Mouse (Mus musculus): ENCODE data around the gene Wdr77. TPM values are rescaled to one million over a fixed set of nuclear protein-coding genes. Genes with fewer than 3 reads are reported as not detected.

Wdr77 gene
- total and polyA plus RNA-seq, 2 experiments from 2014 or later, result 64.8 to 77.7 TPM

DNA sequence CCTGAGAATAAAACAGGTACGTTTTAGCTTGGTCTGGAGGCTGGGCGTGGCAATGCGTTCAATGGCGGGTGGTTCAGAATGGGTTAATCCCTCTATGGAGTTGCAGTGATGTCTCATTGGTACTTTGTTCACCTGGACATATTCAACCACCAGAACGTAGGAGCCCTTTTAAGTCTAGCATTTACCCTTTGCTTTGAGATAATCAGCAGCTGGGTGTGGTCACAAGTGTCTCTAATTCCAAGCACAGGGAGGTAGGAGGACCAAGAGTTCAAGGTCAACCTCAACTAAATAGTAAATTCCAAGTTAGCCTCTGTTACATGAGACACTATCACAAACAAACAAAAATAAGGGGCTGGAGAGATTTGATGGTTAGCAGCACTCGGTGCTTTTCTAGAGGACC is 30.4 kb upstream of the Wdr77 start:
- DNase-seq (no peak), ATAC-seq (no peak)
- no peak for TF ChIP-seq CTCF (IDR thresholded peaks at IDR 0.05; ENCODE audit: low read depth)
- no peaks in the 10 kb centered on the region for H3K4me1 ChIP-seq (ENCODE audit: insufficient read depth)
- no peak overlapping the region for H3K9ac ChIP-seq
- no peaks in the 10 kb centered on the region for H3K27me3 ChIP-seq (ENCODE audit: insufficient read depth, low read length)
- H3K27ac ChIP-seq (ENCODE audit: low read depth, low read length), result no peak overlapping the region
- H3K4me3 ChIP-seq (ENCODE audit: low read depth, low read length), result no peak overlapping the region
- WGBS, result 88% methylated on average over 6 of the region's 6 CpGs
- H3K36me3 ChIP-seq (ENCODE audit: insufficient read depth), result no peaks in the 10 kb centered on the region
- H3K4me2 ChIP-seq (ENCODE audit: low read depth), result no peak overlapping the region
- H3K9me3 ChIP-seq (ENCODE audit: low read length), result no peaks in the 10 kb centered on the region

DNA sequence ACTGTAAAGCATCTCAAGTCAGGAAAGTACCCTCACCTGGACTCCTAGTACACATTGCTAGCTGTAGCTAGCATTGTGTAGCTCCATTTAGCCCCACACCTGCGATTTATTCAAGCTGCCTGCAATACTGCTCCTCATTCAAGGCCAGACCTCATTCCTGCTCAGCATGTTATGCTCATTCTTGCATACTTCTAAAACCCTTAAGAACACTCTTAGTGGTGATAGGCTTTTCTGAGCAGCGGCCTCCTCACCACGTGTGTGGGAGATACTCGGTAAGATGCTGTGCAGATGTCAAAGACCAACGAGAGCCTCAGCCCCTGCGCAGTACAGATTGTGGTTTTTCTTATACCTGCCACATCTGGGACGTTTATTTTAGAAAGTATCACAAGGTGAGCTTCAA is 29.3 kb upstream of the Wdr77 start:
- WGBS, result 87% methylated on average over 7 of the region's 7 CpGs
- Histone ChIP-seq H3K4me2 (ENCODE audit: low read depth) (no peak overlapping the region), H3K9me3 (ENCODE audit: low read length) (no peaks in the 10 kb centered on the region), H3K4me3 (ENCODE audit: low read depth, low read length) (no peak overlapping the region), H3K27ac (ENCODE audit: low read depth, low read length) (no peak overlapping the region), H3K27me3 (ENCODE audit: insufficient read depth, low read length) (no peaks in the 10 kb centered on the region), H3K9ac (no peak overlapping the region), H3K4me1 (ENCODE audit: insufficient read depth) (no peaks in the 10 kb centered on the region), H3K36me3 (ENCODE audit: insufficient read depth) (no peaks in the 10 kb centered on the region)
- DNase-seq (no peak), ATAC-seq (no peak)
- TF ChIP-seq CTCF (IDR thresholded peaks at IDR 0.05; ENCODE audit: low read depth), result no peak

DNA sequence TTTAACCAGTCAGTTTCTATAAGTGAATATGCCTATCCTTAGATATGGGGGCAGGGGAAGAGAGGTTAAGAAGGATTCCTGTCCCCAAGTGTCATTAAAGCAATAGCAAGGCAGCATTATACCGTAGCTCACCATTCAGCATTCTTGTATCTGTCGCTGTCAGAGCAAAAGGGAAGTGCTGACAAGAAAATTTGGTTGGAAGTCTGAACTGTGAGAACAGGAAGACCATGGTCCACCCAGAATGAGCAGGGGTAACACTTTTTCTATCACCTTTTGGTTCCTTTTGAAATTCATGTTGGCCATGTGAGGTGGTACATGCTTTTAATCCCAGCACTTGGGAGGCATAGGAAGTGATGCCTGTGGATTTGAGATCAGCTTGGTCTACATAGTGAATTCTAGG is 28.1 kb upstream of the Wdr77 start:
- ATAC-seq (no peak), DNase-seq (no peak)
- Histone ChIP-seq H3K4me2 (ENCODE audit: low read depth) (no peak overlapping the region), H3K4me3 (ENCODE audit: low read depth, low read length) (no peak overlapping the region), H3K27me3 (ENCODE audit: insufficient read depth, low read length) (no peaks in the 10 kb centered on the region), H3K4me1 (ENCODE audit: insufficient read depth) (no peaks in the 10 kb centered on the region), H3K27ac (ENCODE audit: low read depth, low read length) (no peak overlapping the region), H3K9ac (no peak overlapping the region), H3K36me3 (ENCODE audit: insufficient read depth) (no peaks in the 10 kb centered on the region), H3K9me3 (ENCODE audit: low read length) (no peaks in the 10 kb centered on the region)
- no peak for TF ChIP-seq CTCF (IDR thresholded peaks at IDR 0.05; ENCODE audit: low read depth)
- 90% methylated on average over 2 of the region's 2 CpGs for WGBS

DNA sequence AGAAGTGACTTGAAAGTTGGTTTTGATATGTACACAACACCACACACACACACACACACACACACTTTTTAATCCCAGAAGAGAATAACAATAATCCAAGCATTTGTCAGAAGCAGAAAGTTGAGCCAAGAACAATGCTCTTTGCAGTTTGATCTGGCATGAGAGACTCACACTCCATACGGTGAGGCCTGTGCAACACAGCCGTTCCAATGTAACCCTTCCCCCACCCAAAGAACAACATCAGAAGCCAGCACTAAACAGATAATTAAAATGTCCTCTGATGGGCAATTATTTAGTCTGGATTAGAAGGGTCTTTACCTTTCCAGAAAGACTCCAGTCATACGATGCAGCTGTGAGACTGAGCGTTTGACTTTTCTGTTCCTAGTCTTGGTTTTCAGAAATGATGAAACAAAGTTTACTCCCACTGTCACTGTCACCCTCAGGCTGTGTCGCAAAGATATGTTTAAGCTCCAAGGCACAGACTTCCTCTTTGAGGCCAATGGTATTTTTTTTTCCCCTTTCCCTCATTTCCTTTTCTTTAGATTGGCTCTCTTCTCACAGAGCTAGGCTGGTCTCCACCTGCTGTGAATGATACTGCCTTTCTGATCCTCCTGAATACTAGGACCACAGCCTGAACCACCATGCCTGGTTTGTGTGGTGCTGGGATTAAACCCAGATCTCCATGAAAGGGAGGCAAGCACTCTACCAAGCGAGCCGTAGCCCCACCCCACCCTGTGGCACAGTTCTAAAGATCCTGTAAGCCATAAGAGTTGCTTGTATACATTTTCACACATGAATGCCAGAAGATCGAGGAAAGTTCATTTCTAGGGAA is 26.7 kb upstream of the Wdr77 start, which contains the start of gene I830077J02Rik:
TSS of gene I830077J02Rik (minus strand) at position 425 of the 832 bp plus-strand sequence.
- Histone ChIP-seq H3K4me3 (ENCODE audit: low read depth, low read length) (no peak within 1 kb of the TSS), H3K9me3 (ENCODE audit: low read length) (no peaks in the 10 kb centered on the region), H3K4me2 (ENCODE audit: low read depth) (no peak within 1 kb of the TSS), H3K27ac (ENCODE audit: low read depth, low read length) (no peak within 1 kb of the TSS), H3K9ac (no peak within 1 kb of the TSS), H3K4me1 (ENCODE audit: insufficient read depth) (no peaks in the 10 kb centered on the region), H3K27me3 (ENCODE audit: insufficient read depth, low read length) (no peaks in the 10 kb centered on the region), H3K36me3 (ENCODE audit: insufficient read depth) (0 out of 2 replicates have a peak, but pooled peaks cover 2% of the 10 kb centered on the region)
- no peak for TF ChIP-seq CTCF (IDR thresholded peaks at IDR 0.05; ENCODE audit: low read depth)
- WGBS, result 80% methylated on average over 8 of the region's 8 CpGs
- no peak; the same call in 1 of the 2 replicates for ATAC-seq
- DNase-seq, result no peak

- TF ChIP-seq CTCF (IDR thresholded peaks at IDR 0.05; ENCODE audit: low read depth), result no peak
- Histone ChIP-seq H3K36me3 (ENCODE audit: insufficient read depth) (0 out of 2 replicates have a peak, but pooled peaks cover 6% of the 10 kb centered on the region), H3K9me3 (ENCODE audit: low read length) (no peaks in the 10 kb centered on the region), H3K27me3 (ENCODE audit: insufficient read depth, low read length) (no peaks in the 10 kb centered on the region), H3K4me1 (ENCODE audit: insufficient read depth) (no peaks in the 10 kb centered on the region), H3K4me2 (ENCODE audit: low read depth) (no peak overlapping the region), H3K4me3 (ENCODE audit: low read depth, low read length) (no peak overlapping the region), H3K9ac (no peak overlapping the region), H3K27ac (ENCODE audit: low read depth, low read length) (no peak overlapping the region)
- ATAC-seq, result no peak
- no peak for DNase-seq
- whole genome bisulfite sequencing, result 93% methylated on average over 6 of the region's 6 CpGs
Observed at GRCm38 (mm10) chr3:105933926-105934325, 25.2 kb upstream of the Wdr77 start.

DNA sequence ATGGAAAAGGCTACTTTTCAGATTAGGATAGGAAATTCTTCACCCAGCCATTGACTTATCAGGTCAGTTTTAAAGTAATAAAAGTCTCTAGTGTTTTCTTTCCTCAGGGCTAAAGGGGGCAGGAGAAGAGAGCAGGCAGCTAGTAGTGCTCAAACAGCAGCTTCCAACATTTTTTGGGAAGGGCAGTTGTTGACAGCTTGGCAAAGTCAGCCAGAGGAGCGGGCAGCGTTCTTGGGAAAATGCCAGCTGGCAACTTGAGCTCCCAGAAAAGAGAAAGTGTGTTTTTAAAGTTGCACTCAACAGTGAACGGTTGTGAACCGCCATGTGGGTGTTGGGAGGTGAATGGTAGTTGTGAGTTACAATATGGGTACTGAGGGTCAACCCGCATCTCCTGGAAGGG is 24.1 kb upstream of the Wdr77 start:
- no peak overlapping the region for H3K9ac ChIP-seq
- H3K4me1 ChIP-seq (ENCODE audit: insufficient read depth), result no peaks in the 10 kb centered on the region
- no peak overlapping the region for H3K4me3 ChIP-seq (ENCODE audit: low read depth, low read length)
- TF ChIP-seq CTCF (IDR thresholded peaks at IDR 0.05; ENCODE audit: low read depth), result no peak
- ATAC-seq (no peak), DNase-seq (no peak)
- no peaks in the 10 kb centered on the region for H3K27me3 ChIP-seq (ENCODE audit: insufficient read depth, low read length)
- H3K9me3 ChIP-seq (ENCODE audit: low read length), result no peaks in the 10 kb centered on the region
- H3K36me3 ChIP-seq (ENCODE audit: insufficient read depth), result 0 out of 2 replicates have a peak, but pooled peaks cover 6% of the 10 kb centered on the region
- 49% methylated on average over 5 of the region's 5 CpGs for WGBS
- H3K27ac ChIP-seq (ENCODE audit: low read depth, low read length), result no peak overlapping the region
- no peak overlapping the region for H3K4me2 ChIP-seq (ENCODE audit: low read depth)

- H3K27ac ChIP-seq (ENCODE audit: low read depth, low read length), result no peak overlapping the region
- H3K9ac ChIP-seq, result no peak overlapping the region
- H3K9me3 ChIP-seq (ENCODE audit: low read length), result no peaks in the 10 kb centered on the region
- no peak overlapping the region for H3K4me3 ChIP-seq (ENCODE audit: low read depth, low read length)
- no peaks in the 10 kb centered on the region for H3K27me3 ChIP-seq (ENCODE audit: insufficient read depth, low read length)
- H3K4me2 ChIP-seq (ENCODE audit: low read depth), result no peak overlapping the region
- ATAC-seq (no peak), DNase-seq (no peak)
- no peak for TF ChIP-seq CTCF (IDR thresholded peaks at IDR 0.05; ENCODE audit: low read depth)
- H3K4me1 ChIP-seq (ENCODE audit: insufficient read depth), result no peaks in the 10 kb centered on the region
- peaks cover 12% of the 10 kb centered on the region for H3K36me3 ChIP-seq (ENCODE audit: insufficient read depth)
- WGBS, result 90% methylated on average over 4 of the region's 4 CpGs
Observed at GRCm38 (mm10) chr3:105936111-105936510, 23.1 kb upstream of the Wdr77 start.

Data from forebrain, postnatal 0 days (tissue).